Mouse (Mus musculus): ENCODE data around the gene 4933427D14Rik.

Gene 4933427D14Rik

GRCm38 (mm10) chr11:72207204-72207833 lies at the start of gene 4933427D14Rik, which contains the start of gene Txndc17:
Gene 4933427D14Rik (minus strand): TSS chr11:72207459.
Gene Txndc17 (plus strand): TSS chr11:72207547.
- peak; percentile 90 to 92 for DNase-seq (ENCODE audit: low spot score in 2 of 2)

DNA sequence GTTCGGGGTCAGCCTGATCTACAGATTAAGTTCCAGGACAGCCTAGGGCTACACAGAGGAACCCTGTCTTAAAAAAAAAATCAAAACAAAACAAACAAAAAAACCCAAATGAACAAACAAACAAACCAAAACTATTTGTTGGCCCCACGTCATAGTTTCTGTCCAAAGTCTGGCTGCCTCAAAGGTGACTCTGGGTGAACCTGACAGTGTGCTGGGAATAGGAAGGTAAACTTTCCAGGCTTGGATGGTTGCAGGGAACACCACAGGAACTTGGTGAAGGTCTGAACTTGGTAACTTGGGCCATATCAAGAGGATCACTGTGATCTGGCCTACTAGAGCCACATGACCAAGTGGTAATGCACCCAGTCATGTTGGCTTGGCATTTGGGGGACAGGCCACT lies 49.2 kb upstream of the 4933427D14Rik start:
- no peak for DNase-seq (ENCODE audit: low spot score in 2 of 2)

DNA sequence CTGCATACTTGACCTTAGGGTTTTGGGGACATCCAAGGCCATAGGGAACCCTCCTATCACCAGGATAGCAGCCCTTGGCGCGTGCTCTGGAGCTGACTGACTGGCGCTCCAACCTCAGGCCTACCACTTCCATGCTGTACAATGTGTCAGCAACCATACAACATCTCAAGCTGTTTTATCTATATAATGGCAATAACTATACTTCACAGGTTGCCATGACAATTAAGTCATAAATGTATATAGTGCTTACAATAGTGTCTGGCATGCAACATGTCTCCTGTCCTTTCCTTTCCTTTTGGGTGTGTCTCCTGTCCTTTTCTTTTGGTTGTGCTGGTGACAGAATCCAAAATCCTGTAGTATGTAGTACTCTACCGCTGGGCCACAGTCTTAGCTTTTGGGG lies 48.4 kb upstream of the 4933427D14Rik start:
- DNase-seq (ENCODE audit: low spot score in 2 of 2), result no peak

DNA sequence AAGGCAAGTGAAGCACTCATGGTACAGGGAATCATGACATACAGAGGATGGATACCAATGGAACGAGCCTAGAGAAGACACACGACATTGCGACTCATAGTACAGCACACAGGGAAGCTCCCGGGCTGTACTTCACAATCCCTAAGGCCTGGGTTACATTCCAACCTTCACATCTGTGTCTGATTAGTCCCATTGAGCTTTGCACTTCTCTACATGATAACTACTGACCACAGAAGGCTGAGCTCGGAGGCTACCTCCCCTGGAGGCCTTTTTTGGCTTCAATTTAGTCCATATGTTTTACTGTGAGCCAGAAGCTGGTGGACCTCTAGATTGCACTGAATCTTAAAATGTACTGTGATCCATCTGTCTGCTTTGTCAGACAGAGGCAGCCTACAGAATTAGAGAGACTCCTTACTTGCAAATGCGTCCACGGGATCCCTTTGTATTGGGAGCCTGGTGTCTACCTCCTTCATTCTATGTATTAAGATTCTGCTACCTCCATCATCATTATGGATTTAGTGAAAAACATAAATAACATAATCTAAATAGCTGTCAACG lies 38.0 kb upstream of the 4933427D14Rik start:
- peak in 1 of 2 experiments; percentile 50 for DNase-seq (ENCODE audit: low spot score in 2 of 2)

DNA sequence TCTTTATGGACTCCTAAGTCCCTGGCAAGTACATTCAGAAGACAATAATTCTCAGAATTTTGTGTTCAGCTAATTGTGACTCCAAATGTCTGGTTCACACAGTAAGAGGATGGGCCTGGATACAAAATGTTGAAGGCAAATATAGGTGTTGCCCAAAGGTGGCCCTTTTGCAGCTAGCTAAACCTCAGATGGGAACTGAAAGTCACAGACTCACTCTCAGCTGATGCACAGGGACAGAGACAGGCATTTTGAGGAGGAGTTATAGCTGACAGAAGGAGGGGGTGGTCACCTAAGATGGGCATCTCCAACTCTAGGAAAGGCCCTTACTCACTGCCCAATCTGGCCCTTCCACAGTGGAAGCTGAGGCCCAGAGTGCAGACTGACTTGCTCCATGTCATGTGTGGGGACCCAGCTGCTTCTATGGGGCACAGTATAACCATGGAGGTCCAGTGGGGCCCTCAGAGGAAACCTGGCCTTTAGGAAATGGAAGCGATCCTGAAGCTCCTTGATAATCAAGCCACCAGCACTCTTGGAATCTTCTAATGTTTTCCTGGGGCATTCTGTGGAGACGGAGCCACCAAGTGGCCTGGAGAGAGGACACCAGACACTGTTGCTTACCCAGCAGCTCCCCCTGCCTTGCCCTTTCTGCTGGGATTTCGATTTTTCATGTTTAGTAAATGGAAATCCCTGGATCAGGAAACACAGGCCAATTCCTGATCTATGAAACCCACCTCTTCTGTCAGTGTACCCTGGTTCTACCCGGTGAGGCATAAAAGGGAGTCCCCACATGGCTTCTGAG lies 33.0 kb upstream of the 4933427D14Rik start:
- DNase-seq (ENCODE audit: low spot score in 2 of 2), result no peak

DNA sequence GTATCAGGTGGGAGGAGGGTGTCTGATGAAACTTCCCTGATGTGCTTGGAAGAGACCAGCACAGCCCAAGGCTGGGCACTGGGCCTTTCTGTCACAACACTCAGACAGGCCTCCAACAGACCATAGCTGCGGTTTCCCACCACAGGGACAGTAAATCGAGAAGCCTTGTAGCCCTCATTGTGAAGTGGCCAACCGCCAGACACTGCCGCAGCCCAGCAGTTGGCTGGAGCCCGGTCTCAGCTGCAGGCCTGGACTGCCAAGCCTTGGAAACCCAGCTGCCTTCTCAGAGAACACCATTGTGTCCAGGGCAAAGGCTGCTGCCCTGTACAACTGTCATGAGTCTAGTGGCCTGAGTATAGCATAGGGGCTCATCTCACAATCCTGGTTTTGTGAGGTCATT lies 26.8 kb upstream of the 4933427D14Rik start:
- peak; percentile 70 to 75 for DNase-seq (ENCODE audit: low spot score in 2 of 2)

- no peak for DNase-seq (ENCODE audit: low spot score in 2 of 2)
These were observed 25.7 kb upstream of the 4933427D14Rik start for GRCm38 (mm10) chr11:72232991-72233390.

DNA sequence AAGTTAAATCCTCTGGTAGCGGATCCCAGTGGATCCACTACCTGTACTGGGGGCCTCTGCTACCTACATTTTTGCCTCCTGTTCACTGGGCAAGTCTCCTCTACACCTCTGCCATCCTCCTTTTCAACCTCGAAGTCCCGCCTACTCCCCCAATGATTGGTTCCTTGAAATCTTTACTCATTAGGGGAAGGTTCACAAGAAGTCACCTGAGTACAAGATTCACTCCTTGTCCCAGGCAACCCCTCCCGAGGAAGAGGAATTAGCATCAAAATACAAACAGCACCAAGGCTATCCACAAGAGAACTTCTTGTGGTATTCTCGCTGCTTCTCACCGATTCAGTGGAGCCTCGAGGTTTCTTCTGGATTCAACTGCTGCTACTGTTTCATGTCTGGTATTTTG lies 24.8 kb upstream of the 4933427D14Rik start:
- no peak for DNase-seq (ENCODE audit: low spot score in 2 of 2)

DNA sequence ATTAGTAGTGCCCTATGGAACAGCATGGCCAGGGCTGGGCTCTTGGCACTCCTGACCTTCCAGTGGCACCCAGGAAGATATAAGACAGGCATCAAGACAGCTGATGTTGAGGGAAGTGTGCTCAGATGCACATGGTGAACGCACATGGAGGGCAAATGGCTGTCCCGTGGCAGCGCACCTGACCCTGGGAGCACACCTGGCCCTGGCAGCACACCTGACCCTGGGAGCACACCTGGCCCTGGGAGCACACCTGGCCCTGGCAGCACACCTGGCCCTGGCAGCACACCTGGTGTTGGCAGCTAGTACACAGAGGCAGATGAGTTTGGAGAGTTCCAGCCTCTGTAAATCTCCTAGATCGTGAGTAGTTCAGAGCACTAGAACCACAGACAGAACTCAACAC lies 21.3 kb upstream of the 4933427D14Rik start:
- peak in 1 of 2 experiments; percentile 14 for DNase-seq (ENCODE audit: low spot score in 2 of 2)

DNA sequence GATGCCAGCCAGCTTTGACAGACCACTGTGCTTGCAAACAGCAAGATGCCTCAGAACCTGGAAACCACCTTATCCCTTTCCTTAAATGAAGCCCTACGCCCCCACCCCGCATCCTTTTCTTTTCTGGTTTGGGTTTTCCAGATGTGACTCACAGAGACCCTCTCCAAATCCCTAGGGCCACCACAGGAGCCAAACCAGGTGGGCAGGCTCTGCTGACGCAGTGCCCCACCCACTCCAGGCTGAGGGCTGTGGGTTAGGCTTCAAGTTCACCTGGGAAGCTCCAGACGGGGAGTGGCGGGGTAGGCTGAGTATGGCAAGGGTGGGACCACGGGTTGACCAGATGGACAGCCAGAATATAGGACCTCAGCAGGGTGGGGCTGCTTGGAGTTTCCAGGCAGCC lies 19.6 kb upstream of the 4933427D14Rik start:
- peak in 1 of 2 experiments; percentile 20 for DNase-seq (ENCODE audit: low spot score in 2 of 2)

DNA sequence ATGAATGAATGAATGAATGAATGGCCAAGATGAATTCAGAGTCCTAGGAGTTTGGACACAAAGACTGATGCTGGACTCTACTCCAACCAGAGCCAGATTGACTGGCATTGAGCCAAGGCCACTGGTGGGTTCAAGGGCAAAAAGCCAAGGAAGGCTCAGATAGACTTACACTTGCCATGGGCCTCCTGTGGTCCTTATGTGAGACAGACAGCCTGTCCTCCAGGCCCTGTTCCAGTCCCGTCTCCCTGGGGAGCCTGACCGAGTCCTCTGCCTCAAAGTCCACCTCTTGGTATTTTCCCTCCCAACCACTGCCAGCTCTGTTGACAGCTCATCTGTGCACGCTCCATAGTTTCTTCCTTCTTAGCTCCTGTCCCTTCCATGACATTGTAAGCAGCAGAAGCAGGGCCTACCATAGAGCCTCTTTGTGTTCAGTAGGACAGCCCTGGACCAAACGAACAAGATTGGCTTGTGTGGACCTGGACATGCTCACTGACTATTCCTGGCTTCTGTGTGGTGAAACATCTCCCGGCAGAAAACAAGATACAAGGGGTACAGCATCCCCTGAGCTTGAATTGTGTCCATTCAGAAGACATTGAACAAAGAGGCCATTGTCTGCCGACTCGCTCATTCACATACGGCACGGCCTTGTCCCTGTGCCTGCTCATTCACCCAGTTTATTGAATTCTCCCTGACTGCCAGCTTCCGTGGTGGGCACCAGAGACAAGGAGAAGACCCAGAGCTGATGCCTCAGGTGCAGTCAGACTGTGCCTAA lies 18.9 kb upstream of the 4933427D14Rik start:
- peak; percentile 46 to 55 for DNase-seq (ENCODE audit: low spot score in 2 of 2)

DNA sequence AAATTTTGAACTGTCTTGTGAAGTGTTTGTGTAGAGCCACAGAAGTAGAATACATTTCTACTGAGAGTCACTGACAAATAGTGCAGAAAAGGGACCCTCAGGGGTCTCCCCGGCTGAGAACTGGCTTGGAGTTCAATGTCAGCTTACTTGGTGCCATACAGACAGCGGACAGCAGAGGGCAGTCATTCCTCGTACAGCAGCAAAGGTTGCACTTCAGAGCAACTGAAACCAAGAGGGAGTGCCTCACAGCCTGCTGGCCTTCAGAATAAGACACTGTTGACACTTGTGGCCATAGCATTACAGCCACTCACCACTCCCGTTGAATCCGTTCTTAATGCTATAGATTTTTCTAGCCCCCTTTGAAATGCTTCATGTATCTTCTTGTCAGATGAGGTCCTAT lies 17.6 kb upstream of the 4933427D14Rik start:
- peak; percentile 83 to 87 for DNase-seq (ENCODE audit: low spot score in 2 of 2)

GRCm38 (mm10) chr11:72223414-72223813 lies 16.2 kb upstream of the 4933427D14Rik start:
- DNase-seq (ENCODE audit: low spot score in 2 of 2), result peak; percentile 40 to 65

GRCm38 (mm10) chr11:72221278-72221677 lies 14.0 kb upstream of the 4933427D14Rik start:
- DNase-seq (ENCODE audit: low spot score in 2 of 2), result peak; percentile 76 to 84

DNA sequence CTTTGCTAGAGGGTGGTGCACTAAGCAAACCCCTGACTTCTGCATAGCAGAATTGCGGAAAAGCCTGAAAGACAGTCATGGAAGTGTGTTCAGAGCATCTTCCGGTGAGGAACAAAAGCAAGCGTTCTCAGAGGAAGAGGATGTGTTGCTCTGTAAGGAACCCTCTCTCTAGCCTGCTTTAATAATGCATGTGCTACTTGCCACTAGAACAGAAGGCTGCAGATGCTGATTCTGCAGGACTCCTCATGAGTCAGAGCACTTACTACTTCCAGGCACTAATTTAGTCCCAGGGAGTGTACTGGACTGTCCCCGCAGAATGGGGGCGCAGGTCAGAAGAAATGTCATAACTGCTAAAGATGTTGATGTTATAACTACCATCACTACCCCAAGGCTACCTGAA lies 9.9 kb upstream of the 4933427D14Rik start:
- peak in 1 of 2 experiments; percentile 29 for DNase-seq (ENCODE audit: low spot score in 2 of 2)

DNA sequence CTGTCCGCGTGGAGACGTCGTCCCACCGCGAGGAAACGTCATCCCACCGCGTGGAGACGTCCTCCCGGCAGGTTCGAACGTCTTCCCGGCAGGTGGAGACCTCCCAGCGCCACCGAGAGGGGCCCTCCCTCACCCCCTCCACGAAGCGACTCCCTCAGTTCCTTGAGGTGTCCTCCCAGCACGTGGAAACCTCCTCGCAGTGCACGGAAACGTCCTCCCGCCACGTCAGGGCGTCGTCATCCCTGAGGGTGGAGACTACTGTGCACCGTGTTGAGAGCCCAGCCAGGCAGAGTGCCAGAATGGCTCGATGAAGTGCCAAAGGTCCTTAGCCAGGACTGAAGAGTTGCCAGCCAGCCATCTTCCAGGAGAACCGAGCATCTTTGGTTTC lies 8.1 kb upstream of the 4933427D14Rik start, which contains the start of gene Med31:
Med31 (minus strand) TSS at position 183 of the 388 bp plus-strand sequence.
- DNase-seq (ENCODE audit: low spot score in 2 of 2), result peak; percentile 88 to 91

- peak; percentile 98 for DNase-seq (ENCODE audit: low spot score in 2 of 2)
These were observed 7.5 kb upstream of the 4933427D14Rik start for GRCm38 (mm10) chr11:72214591-72215409.

DNA sequence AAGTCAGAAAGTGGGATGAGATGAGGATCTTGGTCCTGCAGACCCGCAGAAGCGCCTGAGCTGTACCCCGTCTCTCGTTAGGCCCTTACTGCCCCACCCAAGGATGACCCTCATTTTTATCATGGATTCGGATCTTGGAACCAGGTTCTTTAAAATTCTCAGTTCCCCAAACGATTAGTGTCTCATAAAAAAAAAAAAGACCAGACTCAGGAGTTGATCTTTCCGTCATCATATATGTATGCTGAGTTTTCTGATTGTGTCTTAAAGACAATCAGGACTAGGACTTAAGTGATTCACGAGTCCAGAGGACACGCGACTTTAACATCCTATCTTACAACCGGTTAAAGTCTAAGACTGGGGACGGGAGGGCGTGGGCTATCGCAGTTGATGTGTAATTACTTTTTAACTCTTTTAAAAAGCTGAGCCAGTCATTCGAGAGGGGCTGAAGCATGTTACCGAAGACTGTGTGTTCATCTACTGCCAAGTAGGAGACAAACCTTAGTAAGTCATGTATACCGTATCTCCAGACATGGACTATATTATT lies 647 bp upstream of the 4933427D14Rik start:
- DNase-seq (ENCODE audit: low spot score in 2 of 2), result no peak

GRCm38 (mm10) chr11:72206341-72207203 lies 687 bp downstream of the 4933427D14Rik start, which contains the start of gene Gm43951:
Gene Gm43951 (minus strand): TSS chr11:72206840.
- DNase-seq (ENCODE audit: low spot score in 2 of 2), result peak; percentile 51 to 62

DNA sequence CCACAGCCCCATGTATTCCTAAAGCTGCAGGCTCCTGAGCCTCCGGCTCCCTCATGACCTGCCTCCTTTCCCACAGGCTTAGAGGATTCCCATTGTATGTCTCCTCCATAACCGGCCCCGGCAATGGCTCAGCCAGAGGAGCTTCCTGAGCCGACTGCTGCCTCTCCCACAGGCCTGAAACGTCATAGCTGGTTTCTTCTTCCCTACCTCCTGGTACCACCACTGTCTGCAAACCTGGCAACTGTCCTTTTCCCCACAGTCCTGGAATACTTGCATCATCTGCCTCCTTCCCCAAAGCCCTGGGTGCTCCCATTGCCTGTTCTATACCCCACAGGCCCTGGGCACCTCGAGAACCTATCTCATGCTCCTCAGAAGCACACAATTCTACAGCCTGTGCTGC lies 2.0 kb downstream of the 4933427D14Rik start:
- peak in 1 of 2 experiments; percentile 41 for DNase-seq (ENCODE audit: low spot score in 2 of 2)

All from right cerebral cortex, postnatal 10 days (tissue).